13 mouse cellular contexts compared by ENCODE assay signal in genomic region chr4:87799418-87799817, GRCm38 (mm10).
"Had no signal": no experiment of that assay in that cellular context is flagged by ENCODE, and none has a peak within 500 bp of the region (broad histone marks: within the 10 kb centered on the region; RNA-seq: fewer than 3 reads in every experiment).

No protein-coding gene starts in this region.

- ATAC-seq: midbrain, embryonic 13.5 days had no signal

- H3K27ac ChIP-seq: kidney, postnatal 0 days; layer of hippocampus, adult 2 months; limb, embryonic 13.5 days; midbrain, embryonic 13.5 days had no signal

- H3K4me2 ChIP-seq: limb, embryonic 13.5 days; midbrain, embryonic 13.5 days had no signal

- H3K36me3 ChIP-seq: limb, embryonic 13.5 days; midbrain, embryonic 13.5 days had no signal

- DNase-seq: kidney, adult 11 months; kidney, adult 9 months; kidney, postnatal 4 days; left cerebral cortex, postnatal 4 days; lung, adult 2 months; lung, postnatal 10 days; right cerebral cortex, postnatal 14 days; thymus, adult 2 months; thymus, postnatal 25 days had no signal

- H3K9ac ChIP-seq: limb, embryonic 13.5 days; midbrain, embryonic 13.5 days had no signal

- H3K9me3 ChIP-seq: limb, embryonic 13.5 days; midbrain, embryonic 13.5 days had no signal

- H3K4me3 ChIP-seq: layer of hippocampus, adult 2 months; limb, embryonic 13.5 days; midbrain, embryonic 13.5 days had no signal

- H3K27me3 ChIP-seq: limb, embryonic 13.5 days; midbrain, embryonic 13.5 days had no signal
